Mouse (Mus musculus): ENCODE data around the gene Rsph14. TPM values are rescaled to one million over a fixed set of nuclear protein-coding genes. Genes with fewer than 3 reads are reported as not detected.
A peak's percentile ranks its signal among the peaks of the same experiment; 100 is the strongest.

Gene Rsph14
- total RNA-seq, 1 experiment = 0.18 TPM

DNA sequence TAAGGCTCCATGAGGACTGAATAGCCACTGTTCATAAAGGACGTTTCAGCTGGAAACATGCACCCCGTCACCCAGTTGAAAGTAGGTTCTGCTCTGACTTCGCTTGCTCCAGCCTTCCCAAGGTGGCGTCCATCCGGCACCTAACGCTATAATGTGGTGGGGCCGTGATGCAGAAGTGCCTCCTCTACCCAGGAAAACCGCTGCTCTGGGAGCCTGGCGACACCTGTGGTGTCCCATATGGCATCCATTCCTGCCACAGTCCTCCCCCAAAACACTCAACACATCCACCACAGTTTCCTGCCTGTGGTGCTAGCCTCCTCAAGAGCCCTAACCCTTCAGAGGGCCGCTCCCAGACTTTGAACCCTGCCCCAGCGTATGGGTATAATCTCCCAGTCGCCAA lies 51.2 kb downstream of the Rsph14 start:
- Histone ChIP-seq H3K9me3 (ENCODE audit: control insufficient read depth, insufficient read depth, low read depth, low read length) (no peaks in the 10 kb centered on the region), H3K9ac (ENCODE audit: insufficient read depth, low read depth, low read length, poor library complexity, severe bottlenecking) (no peak overlapping the region), H3K36me3 (ENCODE audit: control insufficient read depth, insufficient read depth, low read length, poor library complexity, severe bottlenecking) (no peaks in the 10 kb centered on the region), H3K27ac (ENCODE audit: insufficient read depth, low read depth, low read length, poor library complexity, severe bottlenecking) (no peak overlapping the region), H3K4me3 (ENCODE audit: insufficient read depth in 1 of 2, low read depth in 1 of 2, low read length in 2 of 2, poor library complexity in 1 of 2, severe bottlenecking in 1 of 2) (no peak overlapping the region), H3K4me1 (ENCODE audit: control insufficient read depth in 2 of 2, insufficient read depth in 2 of 2, low read length in 2 of 2, poor library complexity in 1 of 2) (no peaks in the 10 kb centered on the region)
- in situ Hi-C loops (cut with MboI; ENCODE audit: low sequenced_read_pairs in 2 of 2, unreplicated experiment in 2 of 2) = no loop called here
- TF ChIP-seq ZC3H11A (IDR thresholded peaks at IDR 0.05; ENCODE audit: borderline replicate concordance, low read depth, low read length) (no peak), MAFK (IDR thresholded peaks at IDR 0.05; ENCODE audit: insufficient read depth, low read depth, low read length) (no peak), HCFC1 (IDR thresholded peaks at IDR 0.05; ENCODE audit: borderline replicate concordance, insufficient read depth, low read length) (no peak), ZNF384 (IDR thresholded peaks at IDR 0.05; ENCODE audit: low read depth, low read length) (no peak), CHD2 (IDR thresholded peaks at IDR 0.05; ENCODE audit: low read depth, low read length) (no peak)
- no peak for DNase-seq (ENCODE audit: low read depth, low spot score)

- Histone ChIP-seq H3K9me3 (ENCODE audit: control insufficient read depth, insufficient read depth, low read depth, low read length) (no peaks in the 10 kb centered on the region), H3K4me3 (ENCODE audit: insufficient read depth in 1 of 2, low read depth in 1 of 2, low read length in 2 of 2, poor library complexity in 1 of 2, severe bottlenecking in 1 of 2) (no peak overlapping the region), H3K36me3 (ENCODE audit: control insufficient read depth, insufficient read depth, low read length, poor library complexity, severe bottlenecking) (no peaks in the 10 kb centered on the region), H3K4me1 (ENCODE audit: control insufficient read depth in 2 of 2, insufficient read depth in 2 of 2, low read length in 2 of 2, poor library complexity in 1 of 2) (no peaks in the 10 kb centered on the region), H3K27ac (ENCODE audit: insufficient read depth, low read depth, low read length, poor library complexity, severe bottlenecking) (no peak overlapping the region), H3K9ac (ENCODE audit: insufficient read depth, low read depth, low read length, poor library complexity, severe bottlenecking) (no peak overlapping the region)
- no peak for TF ChIP-seq ZC3H11A (IDR thresholded peaks at IDR 0.05; ENCODE audit: borderline replicate concordance, low read depth, low read length)
- in situ Hi-C loops (cut with MboI; ENCODE audit: low sequenced_read_pairs in 2 of 2, unreplicated experiment in 2 of 2) = no loop called here
- DNase-seq (ENCODE audit: low read depth, low spot score) = no peak
Observed at GRCm38 (mm10) chr10:74978056-74978455, 54.3 kb downstream of the Rsph14 start.

DNA sequence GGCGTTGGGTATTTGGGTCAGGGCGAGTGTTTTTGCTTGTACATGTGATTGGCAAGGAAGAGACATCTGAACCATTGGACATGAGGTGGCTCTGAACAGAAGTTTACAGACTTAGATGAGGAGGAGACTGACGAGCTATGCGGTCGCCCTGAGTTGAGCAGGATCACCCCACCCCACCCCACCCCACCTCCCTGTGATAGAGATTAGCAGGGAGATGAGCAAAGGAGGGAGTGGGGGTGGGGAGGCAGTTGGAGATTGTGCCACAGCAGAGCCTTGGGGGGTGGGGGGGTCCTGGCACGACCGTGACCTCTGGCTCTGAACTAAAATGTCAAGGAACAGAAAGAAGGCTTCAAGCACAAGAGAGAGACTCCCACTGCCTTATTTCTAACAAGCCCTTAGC lies 56.0 kb downstream of the Rsph14 start:
- H3K27ac ChIP-seq (ENCODE audit: insufficient read depth, low read depth, low read length, poor library complexity, severe bottlenecking) = no peak overlapping the region
- H3K4me1 ChIP-seq (ENCODE audit: control insufficient read depth in 2 of 2, insufficient read depth in 2 of 2, low read length in 2 of 2, poor library complexity in 1 of 2) = no peaks in the 10 kb centered on the region
- no peaks in the 10 kb centered on the region for H3K36me3 ChIP-seq (ENCODE audit: control insufficient read depth, insufficient read depth, low read length, poor library complexity, severe bottlenecking)
- H3K9me3 ChIP-seq (ENCODE audit: control insufficient read depth, insufficient read depth, low read depth, low read length) = no peaks in the 10 kb centered on the region
- DNase-seq (ENCODE audit: low read depth, low spot score) = no peak
- no peak overlapping the region for H3K4me3 ChIP-seq (ENCODE audit: insufficient read depth in 1 of 2, low read depth in 1 of 2, low read length in 2 of 2, poor library complexity in 1 of 2, severe bottlenecking in 1 of 2)
- no peak overlapping the region for H3K9ac ChIP-seq (ENCODE audit: insufficient read depth, low read depth, low read length, poor library complexity, severe bottlenecking)
- in situ Hi-C loops (cut with MboI; ENCODE audit: low sequenced_read_pairs in 2 of 2, unreplicated experiment in 2 of 2) = no loop called here
- TF ChIP-seq HCFC1 (IDR thresholded peaks at IDR 0.05; ENCODE audit: borderline replicate concordance, insufficient read depth, low read length) = no peak
- TF ChIP-seq CHD2 (IDR thresholded peaks at IDR 0.05; ENCODE audit: low read depth, low read length) = no peak
- no peak for TF ChIP-seq ZC3H11A (IDR thresholded peaks at IDR 0.05; ENCODE audit: borderline replicate concordance, low read depth, low read length)
- no peak for TF ChIP-seq MAFK (IDR thresholded peaks at IDR 0.05; ENCODE audit: insufficient read depth, low read depth, low read length)

DNA sequence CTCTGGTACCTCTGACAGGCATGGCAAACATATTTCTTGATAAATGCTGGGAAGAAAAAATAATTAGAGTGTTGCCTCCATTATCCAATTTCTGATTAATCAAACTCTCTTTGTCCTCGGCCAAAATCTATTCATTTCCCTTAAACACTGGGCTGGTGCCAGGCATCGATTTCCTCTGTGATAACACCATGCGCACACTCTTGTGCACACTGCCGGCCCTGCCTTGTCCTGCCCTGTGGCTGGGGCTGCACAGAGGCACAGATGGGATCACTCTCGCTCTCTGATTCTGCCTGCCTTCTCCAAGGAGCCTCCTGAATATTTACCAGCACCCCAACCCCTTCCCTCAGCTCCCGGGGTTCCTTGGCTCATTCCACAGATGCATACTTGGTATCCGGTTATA lies 56.8 kb downstream of the Rsph14 start:
- in situ Hi-C loops (cut with MboI; ENCODE audit: low sequenced_read_pairs in 2 of 2, unreplicated experiment in 2 of 2) = no loop called here
- Histone ChIP-seq H3K9ac (ENCODE audit: insufficient read depth, low read depth, low read length, poor library complexity, severe bottlenecking) (no peak overlapping the region), H3K4me1 (ENCODE audit: control insufficient read depth in 2 of 2, insufficient read depth in 2 of 2, low read length in 2 of 2, poor library complexity in 1 of 2) (no peaks in the 10 kb centered on the region), H3K27ac (ENCODE audit: insufficient read depth, low read depth, low read length, poor library complexity, severe bottlenecking) (no peak overlapping the region), H3K4me3 (ENCODE audit: insufficient read depth in 1 of 2, low read depth in 1 of 2, low read length in 2 of 2, poor library complexity in 1 of 2, severe bottlenecking in 1 of 2) (no peak overlapping the region), H3K9me3 (ENCODE audit: control insufficient read depth, insufficient read depth, low read depth, low read length) (no peaks in the 10 kb centered on the region), H3K36me3 (ENCODE audit: control insufficient read depth, insufficient read depth, low read length, poor library complexity, severe bottlenecking) (no peaks in the 10 kb centered on the region)
- DNase-seq (ENCODE audit: low read depth, low spot score) = no peak
- TF ChIP-seq ZC3H11A (IDR thresholded peaks at IDR 0.05; ENCODE audit: borderline replicate concordance, low read depth, low read length) = no peak
- TF ChIP-seq CHD2 (IDR thresholded peaks at IDR 0.05; ENCODE audit: low read depth, low read length) = no peak
- TF ChIP-seq ZNF384 (IDR thresholded peaks at IDR 0.05; ENCODE audit: low read depth, low read length) = no peak
- TF ChIP-seq HCFC1 (IDR thresholded peaks at IDR 0.05; ENCODE audit: borderline replicate concordance, insufficient read depth, low read length) = no peak
- TF ChIP-seq MAFK (IDR thresholded peaks at IDR 0.05; ENCODE audit: insufficient read depth, low read depth, low read length) = no peak

DNA sequence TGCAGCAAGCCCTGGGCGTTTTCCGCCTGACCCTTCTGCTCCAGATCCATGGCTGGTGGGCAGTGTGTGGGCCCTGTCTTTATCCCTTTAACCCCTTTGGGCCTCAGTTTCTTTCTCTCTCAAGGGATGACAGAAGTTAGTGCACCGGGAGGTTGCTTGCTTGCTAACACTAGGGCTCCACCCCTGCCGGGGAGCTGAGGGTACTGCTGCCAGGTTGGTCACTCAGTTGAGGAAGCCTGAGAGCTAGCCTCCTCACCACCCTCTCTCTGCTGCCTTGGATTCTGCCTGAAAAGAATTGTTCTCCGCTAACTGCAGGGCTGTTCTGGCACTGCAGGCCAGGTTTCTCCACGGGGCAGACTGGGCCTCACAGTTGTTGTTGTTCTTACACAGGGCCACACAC lies 59.4 kb downstream of the Rsph14 start:
- Histone ChIP-seq H3K27ac (ENCODE audit: insufficient read depth, low read depth, low read length, poor library complexity, severe bottlenecking) (no peak overlapping the region), H3K36me3 (ENCODE audit: control insufficient read depth, insufficient read depth, low read length, poor library complexity, severe bottlenecking) (no peaks in the 10 kb centered on the region), H3K9ac (ENCODE audit: insufficient read depth, low read depth, low read length, poor library complexity, severe bottlenecking) (no peak overlapping the region), H3K4me3 (ENCODE audit: insufficient read depth in 1 of 2, low read depth in 1 of 2, low read length in 2 of 2, poor library complexity in 1 of 2, severe bottlenecking in 1 of 2) (peak overlapping the region; percentile 19 to 49; a peak in 3 of 4 replicates), H3K9me3 (ENCODE audit: control insufficient read depth, insufficient read depth, low read depth, low read length) (no peaks in the 10 kb centered on the region), H3K4me1 (ENCODE audit: control insufficient read depth in 2 of 2, insufficient read depth in 2 of 2, low read length in 2 of 2, poor library complexity in 1 of 2) (peaks cover 0 to under 1% of the 10 kb centered on the region in 2 experiments; a peak in 1 of 4 replicates)
- DNase-seq (ENCODE audit: low read depth, low spot score) = no peak
- in situ Hi-C loops (cut with MboI; ENCODE audit: low sequenced_read_pairs in 2 of 2, unreplicated experiment in 2 of 2) = no loop called here
- TF ChIP-seq HCFC1 (IDR thresholded peaks at IDR 0.05; ENCODE audit: borderline replicate concordance, insufficient read depth, low read length) (no peak), CHD2 (IDR thresholded peaks at IDR 0.05; ENCODE audit: low read depth, low read length) (no peak), MAFK (IDR thresholded peaks at IDR 0.05; ENCODE audit: insufficient read depth, low read depth, low read length) (no peak), ZC3H11A (IDR thresholded peaks at IDR 0.05; ENCODE audit: borderline replicate concordance, low read depth, low read length) (no peak), ZNF384 (IDR thresholded peaks at IDR 0.05; ENCODE audit: low read depth, low read length) (no peak)
